In genomic region chr10:75129283-75129710, GRCm38 (mm10) we compare ENCODE assay signal across 11 mouse cellular contexts.
DNase-seq lines count a peak whose midpoint lies in the region; ATAC-seq and TF ChIP-seq lines count a peak whose summit lies in the region.
"Had no signal": no experiment of that assay in that cellular context is flagged by ENCODE, and none has a peak within 500 bp of the region (broad histone marks: within the 10 kb centered on the region; RNA-seq: fewer than 3 reads in every experiment).

No protein-coding gene starts in this region.

- no peak for TF ChIP-seq CTCF in forebrain, postnatal 0 days (IDR thresholded peaks at IDR 0.05; ENCODE audit: low read depth)

- WGBS in forebrain, embryonic 14.5 days = 83% methylated on average over 7 of the region's 7 CpGs
- 68% methylated on average over 7 of the region's 7 CpGs for WGBS in forebrain, postnatal 0 days

- H3K4me2 ChIP-seq in forebrain, embryonic 14.5 days (ENCODE audit: low read length) = no peak overlapping the region
- no peak overlapping the region for H3K4me2 ChIP-seq in forebrain, postnatal 0 days (ENCODE audit: low read depth)
- H3K4me2 ChIP-seq: lung, embryonic 15.5 days; stomach, embryonic 15.5 days had no signal

- H3K4me1 ChIP-seq in forebrain, embryonic 14.5 days (ENCODE audit: control insufficient read depth, insufficient read depth, low read length) = no peaks in the 10 kb centered on the region
- H3K4me1 ChIP-seq in forebrain, postnatal 0 days (ENCODE audit: insufficient read depth) = no peaks in the 10 kb centered on the region
- H3K4me1 ChIP-seq: lung, embryonic 15.5 days; stomach, embryonic 15.5 days had no signal

- H3K27me3 ChIP-seq in forebrain, embryonic 14.5 days (replicated peaks; ENCODE audit: control insufficient read depth, insufficient read depth, low read length) = no peaks in the 10 kb centered on the region
- H3K27me3 ChIP-seq in forebrain, postnatal 0 days (ENCODE audit: insufficient read depth, low read length) = no peaks in the 10 kb centered on the region
- H3K27me3 ChIP-seq: lung, embryonic 15.5 days; stomach, embryonic 15.5 days had no signal

- intact Hi-C loops in heart, postnatal 25 days (cut with DNase I) = no loop called here

- peak; percentile 25 for DNase-seq in forebrain, embryonic 14.5 days (ENCODE audit: low spot score)
- DNase-seq in forebrain, postnatal 0 days = no peak
- peak; percentile 32 for DNase-seq in thymus, postnatal 4 days
- DNase-seq in thymus, postnatal 25 days = no peak
- peak; percentile 80 for DNase-seq in heart, postnatal 25 days (ENCODE audit: low spot score)
- DNase-seq in lung, postnatal 10 days = peak; percentile 90
- DNase-seq in urinary bladder, postnatal 36 days (ENCODE audit: low spot score in 2 of 2) = peak; percentile 78 to 87
- DNase-seq in embryo, embryonic 10 days (ENCODE audit: low spot score) = no peak

- H3K9me3 ChIP-seq in forebrain, embryonic 14.5 days (replicated peaks; ENCODE audit: control insufficient read depth, low read length) = no peaks in the 10 kb centered on the region
- no peaks in the 10 kb centered on the region for H3K9me3 ChIP-seq in forebrain, postnatal 0 days (ENCODE audit: low read length)
- H3K9me3 ChIP-seq: lung, embryonic 15.5 days; stomach, embryonic 15.5 days had no signal

- no peak overlapping the region for H3K27ac ChIP-seq in forebrain, embryonic 14.5 days (ENCODE audit: low read depth, low read length)
- no peak overlapping the region for H3K27ac ChIP-seq in forebrain, postnatal 0 days (ENCODE audit: low read depth, low read length)
- H3K27ac ChIP-seq: lung, embryonic 15.5 days; stomach, embryonic 15.5 days had no signal

- H3K36me3 ChIP-seq in forebrain, embryonic 14.5 days (ENCODE audit: control insufficient read depth, insufficient read depth, low read length) = peaks cover 47% of the 10 kb centered on the region
- H3K36me3 ChIP-seq in forebrain, postnatal 0 days (ENCODE audit: insufficient read depth) = peaks cover 48% of the 10 kb centered on the region

- H3K9ac ChIP-seq in forebrain, embryonic 14.5 days (ENCODE audit: low read length) = no peak overlapping the region
- no peak overlapping the region for H3K9ac ChIP-seq in forebrain, postnatal 0 days
- H3K9ac ChIP-seq: lung, embryonic 15.5 days; stomach, embryonic 15.5 days had no signal

- H3K4me3 ChIP-seq in forebrain, embryonic 14.5 days (ENCODE audit: low read depth, low read length) = no peak overlapping the region
- H3K4me3 ChIP-seq in forebrain, postnatal 0 days (ENCODE audit: low read depth, low read length) = no peak overlapping the region
- H3K4me3 ChIP-seq: erythroblast, embryonic 14.5 days; lung, embryonic 15.5 days; stomach, embryonic 15.5 days had no signal

- peak; percentile 53; the same call in 1 of the 2 replicates for ATAC-seq in forebrain, embryonic 14.5 days
- ATAC-seq in forebrain, postnatal 0 days = no peak

Comparison
In these comparisons a context has a peak if more than half of its experiments do, and no peak if none do; other contexts are left out.
1. DNase-seq: peak in forebrain, embryonic 14.5 days (single experiment), thymus, postnatal 4 days (single experiment), heart, postnatal 25 days (single experiment), lung, postnatal 10 days (single experiment) and urinary bladder, postnatal 36 days (2 of 2); none in forebrain, postnatal 0 days (single experiment), thymus, postnatal 25 days (single experiment) and embryo, embryonic 10 days (single experiment).